In the genomic region with DNA sequence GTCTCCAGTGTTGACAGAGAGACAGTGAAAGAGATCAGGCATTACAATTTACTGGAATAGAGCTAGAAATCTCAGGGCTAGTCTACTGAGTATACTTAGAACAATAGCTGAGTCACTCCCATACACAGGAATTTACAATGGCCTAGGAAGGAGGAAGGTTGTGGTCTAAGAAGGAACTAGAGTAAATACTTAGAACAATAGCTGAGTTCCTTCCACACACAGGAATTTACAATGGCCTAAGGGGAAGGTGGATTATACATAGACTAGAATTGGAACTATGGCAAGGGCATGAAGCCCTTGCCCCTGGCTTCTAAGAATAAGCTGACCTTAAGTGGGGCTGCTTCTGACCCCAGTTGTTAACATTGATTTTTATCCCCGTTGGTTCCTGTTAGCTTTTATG, we compare ENCODE assay signal across 3 mouse cellular contexts.
DNase-seq lines count a peak whose midpoint lies in the region.

No protein-coding gene starts in this region.

- DNase-seq in ES-CJ7 (ENCODE audit: low read depth, low spot score) (peak; percentile 16), R1 (ENCODE audit: low read depth, low spot score) (peak; percentile 76), ZHBTc4 (ENCODE audit: low read depth, low spot score) (peak; percentile 69)

Comparison
In these comparisons a context has a peak if more than half of its experiments do, and no peak if none do; other contexts are left out.
1. DNase-seq: peak in every context shown above with its lines; median percentile 76 in R1; 69 in ZHBTc4; 16 in ES-CJ7.